Mouse (Mus musculus): ENCODE results near the gene Oas1h. TPM values are rescaled to one million over a fixed set of nuclear protein-coding genes. Genes with fewer than 3 reads are reported as not detected.

Oas1h gene
- polyA plus RNA-seq, 1 experiment, result not detected

Other genes starting within 250 kb of the Oas1h start
- 11.0 and 12.9 TPM in 2 replicates for gene Rita1, start 248.8 kb upstream of the Oas1h start, polyA plus RNA-seq (2012; rRNA removed)
- gene Ddx54, start 248.7 kb upstream of the Oas1h start, polyA plus RNA-seq (2012; rRNA removed), result 25.7 and 26.2 TPM in 2 replicates
- not detected in 2 replicates for gene Cfap73, start 227.2 kb upstream of the Oas1h start, polyA plus RNA-seq (2012; rRNA removed)
- gene Rasal1, start 212.6 kb upstream of the Oas1h start, polyA plus RNA-seq (2012; rRNA removed), result 0.81 and 1.3 TPM in 2 replicates
- gene Dtx1, start 149.5 kb upstream of the Oas1h start, polyA plus RNA-seq (2012; rRNA removed), result 6.6 and 12.5 TPM in 2 replicates
- gene Oas2, start 111.6 kb upstream of the Oas1h start, polyA plus RNA-seq (2012; rRNA removed), result 8.3 and 9.0 TPM in 2 replicates
- 0.32 and 0.94 TPM in 2 replicates for gene Oas3, start 83.8 kb upstream of the Oas1h start, polyA plus RNA-seq (2012; rRNA removed)
- 0.06 and 0.07 TPM in 2 replicates for gene Oas1e, start 65.9 kb upstream of the Oas1h start, polyA plus RNA-seq (2012; rRNA removed)
- 4.7 and 5.1 TPM in 2 replicates for gene Oas1c, start 48.9 kb upstream of the Oas1h start, polyA plus RNA-seq (2012; rRNA removed)
- gene Oas1f, start 14.1 kb upstream of the Oas1h start, polyA plus RNA-seq (2012; rRNA removed), result 0.15 and 0.16 TPM in 2 replicates
- 2.4 and 3.1 TPM in 2 replicates for gene Oas1g, start 26.2 kb downstream of the Oas1h start, polyA plus RNA-seq (2012; rRNA removed)
- gene Oas1a, start 46.1 kb downstream of the Oas1h start, polyA plus RNA-seq (2012; rRNA removed), result 5.3 and 5.7 TPM in 2 replicates
- not detected in 2 replicates for gene Oas1d, start 53.1 kb downstream of the Oas1h start, polyA plus RNA-seq (2012; rRNA removed)
- gene Rph3a, start 148.7 kb downstream of the Oas1h start, polyA plus RNA-seq (2012; rRNA removed), result 0.01 and 0.03 TPM in 2 replicates